Mouse (Mus musculus): ENCODE measurements around the gene Adgrl4. TPM values are rescaled to one million over a fixed set of nuclear protein-coding genes. Genes with fewer than 3 reads are reported as not detected.

The Adgrl4 gene
- total RNA-seq, 1 experiment, result 0.80 TPM

DNA sequence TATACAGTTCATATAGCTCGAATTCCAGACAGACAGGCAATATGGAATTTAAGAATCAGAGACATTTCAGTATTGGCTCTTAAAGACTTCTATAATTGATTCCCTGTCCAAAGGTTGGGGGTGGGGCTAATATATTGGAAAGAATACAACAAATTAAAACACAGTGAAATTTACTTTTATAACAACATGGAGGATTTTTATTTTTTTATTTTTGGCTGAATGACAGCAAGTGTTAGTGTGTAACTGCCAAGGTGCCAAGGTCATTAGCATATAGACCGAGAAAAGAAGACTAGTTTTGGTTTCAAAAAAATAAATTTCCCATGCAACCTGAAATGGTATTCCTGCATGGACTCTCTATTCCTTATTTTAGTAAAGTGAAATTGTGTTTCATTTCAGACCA lies 26.7 kb upstream of the Adgrl4 start:
- no peak overlapping the region for H3K27ac ChIP-seq (ENCODE audit: insufficient read depth, low read depth, low read length, poor library complexity, severe bottlenecking)
- no peaks in the 10 kb centered on the region for H3K4me1 ChIP-seq (ENCODE audit: control insufficient read depth in 2 of 2, insufficient read depth in 2 of 2, low read length in 2 of 2, poor library complexity in 1 of 2)
- no peak for DNase-seq (ENCODE audit: low read depth, low spot score)
- H3K4me3 ChIP-seq (ENCODE audit: insufficient read depth in 1 of 2, low read depth in 1 of 2, low read length in 2 of 2, poor library complexity in 1 of 2, severe bottlenecking in 1 of 2), result no peak overlapping the region
- in situ Hi-C loops (cut with MboI; ENCODE audit: low sequenced_read_pairs in 2 of 2, unreplicated experiment in 2 of 2), result no loop called here
- no peaks in the 10 kb centered on the region for H3K36me3 ChIP-seq (ENCODE audit: control insufficient read depth, insufficient read depth, low read length, poor library complexity, severe bottlenecking)
- H3K9ac ChIP-seq (ENCODE audit: insufficient read depth, low read depth, low read length, poor library complexity, severe bottlenecking), result no peak overlapping the region
- H3K9me3 ChIP-seq (ENCODE audit: control insufficient read depth, insufficient read depth, low read depth, low read length), result no peaks in the 10 kb centered on the region
- no peak for TF ChIP-seq ZNF384 (IDR thresholded peaks at IDR 0.05; ENCODE audit: low read depth, low read length)
- TF ChIP-seq MAFK (IDR thresholded peaks at IDR 0.05; ENCODE audit: insufficient read depth, low read depth, low read length), result no peak
- no peak for TF ChIP-seq ZC3H11A (IDR thresholded peaks at IDR 0.05; ENCODE audit: borderline replicate concordance, low read depth, low read length)
- TF ChIP-seq CHD2 (IDR thresholded peaks at IDR 0.05; ENCODE audit: low read depth, low read length), result no peak
- no peak for TF ChIP-seq HCFC1 (IDR thresholded peaks at IDR 0.05; ENCODE audit: borderline replicate concordance, insufficient read depth, low read length)

DNA sequence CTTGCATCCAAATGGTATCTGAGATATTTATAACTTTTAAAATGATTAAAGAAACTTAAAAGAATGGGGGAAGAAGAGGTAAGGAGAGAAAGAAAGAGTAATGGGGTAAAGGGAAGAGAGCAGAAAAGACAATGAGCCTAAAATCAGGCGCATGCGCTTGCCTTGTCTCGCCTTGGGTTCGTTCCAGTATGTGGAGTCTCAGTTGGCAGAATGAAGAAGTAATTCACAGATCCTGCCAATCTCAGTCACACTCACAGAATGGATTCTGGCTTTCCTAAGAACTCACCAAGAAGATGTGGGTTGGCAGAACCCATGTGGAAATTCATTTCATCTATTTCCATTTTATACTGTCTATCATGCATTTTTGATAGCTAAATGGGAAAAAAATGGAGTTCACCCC lies 26.2 kb upstream of the Adgrl4 start:
- Histone ChIP-seq H3K27ac (ENCODE audit: insufficient read depth, low read depth, low read length, poor library complexity, severe bottlenecking) (no peak overlapping the region), H3K36me3 (ENCODE audit: control insufficient read depth, insufficient read depth, low read length, poor library complexity, severe bottlenecking) (no peaks in the 10 kb centered on the region), H3K9me3 (ENCODE audit: control insufficient read depth, insufficient read depth, low read depth, low read length) (no peaks in the 10 kb centered on the region), H3K4me3 (ENCODE audit: insufficient read depth in 1 of 2, low read depth in 1 of 2, low read length in 2 of 2, poor library complexity in 1 of 2, severe bottlenecking in 1 of 2) (no peak overlapping the region), H3K9ac (ENCODE audit: insufficient read depth, low read depth, low read length, poor library complexity, severe bottlenecking) (no peak overlapping the region), H3K4me1 (ENCODE audit: control insufficient read depth in 2 of 2, insufficient read depth in 2 of 2, low read length in 2 of 2, poor library complexity in 1 of 2) (no peaks in the 10 kb centered on the region)
- no peak for DNase-seq (ENCODE audit: low read depth, low spot score)
- in situ Hi-C loops (cut with MboI; ENCODE audit: low sequenced_read_pairs in 2 of 2, unreplicated experiment in 2 of 2), result no loop called here
- TF ChIP-seq CHD2 (IDR thresholded peaks at IDR 0.05; ENCODE audit: low read depth, low read length), result no peak
- TF ChIP-seq ZC3H11A (IDR thresholded peaks at IDR 0.05; ENCODE audit: borderline replicate concordance, low read depth, low read length), result no peak
- TF ChIP-seq HCFC1 (IDR thresholded peaks at IDR 0.05; ENCODE audit: borderline replicate concordance, insufficient read depth, low read length), result no peak
- no peak for TF ChIP-seq MAFK (IDR thresholded peaks at IDR 0.05; ENCODE audit: insufficient read depth, low read depth, low read length)
- no peak for TF ChIP-seq ZNF384 (IDR thresholded peaks at IDR 0.05; ENCODE audit: low read depth, low read length)

DNA sequence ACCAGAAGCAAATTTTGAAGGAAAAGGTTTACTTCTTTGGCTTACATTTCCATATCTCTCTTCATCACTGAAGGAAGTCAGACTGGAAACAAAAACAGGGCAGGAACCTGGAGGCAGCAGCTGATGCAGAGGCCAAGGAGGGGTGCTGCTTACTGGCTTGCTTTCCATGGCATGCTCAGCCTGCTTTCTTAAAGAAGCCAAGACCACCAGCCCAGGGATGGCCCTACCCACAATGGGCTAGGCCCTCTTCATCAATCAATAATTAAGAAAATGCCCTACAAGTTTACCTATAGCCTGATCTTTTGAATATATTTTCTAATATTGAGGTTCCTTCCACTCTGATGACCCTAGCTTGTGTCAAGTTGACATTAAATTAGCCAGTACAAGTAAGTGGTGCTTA lies 20.8 kb upstream of the Adgrl4 start:
- Histone ChIP-seq H3K9ac (ENCODE audit: insufficient read depth, low read depth, low read length, poor library complexity, severe bottlenecking) (no peak overlapping the region), H3K9me3 (ENCODE audit: control insufficient read depth, insufficient read depth, low read depth, low read length) (no peaks in the 10 kb centered on the region), H3K4me1 (ENCODE audit: control insufficient read depth in 2 of 2, insufficient read depth in 2 of 2, low read length in 2 of 2, poor library complexity in 1 of 2) (no peaks in the 10 kb centered on the region), H3K4me3 (ENCODE audit: insufficient read depth in 1 of 2, low read depth in 1 of 2, low read length in 2 of 2, poor library complexity in 1 of 2, severe bottlenecking in 1 of 2) (no peak overlapping the region), H3K27ac (ENCODE audit: insufficient read depth, low read depth, low read length, poor library complexity, severe bottlenecking) (no peak overlapping the region), H3K36me3 (ENCODE audit: control insufficient read depth, insufficient read depth, low read length, poor library complexity, severe bottlenecking) (no peaks in the 10 kb centered on the region)
- in situ Hi-C loops (cut with MboI; ENCODE audit: low sequenced_read_pairs in 2 of 2, unreplicated experiment in 2 of 2), result no loop called here
- DNase-seq (ENCODE audit: low read depth, low spot score), result no peak
- TF ChIP-seq CHD2 (IDR thresholded peaks at IDR 0.05; ENCODE audit: low read depth, low read length) (no peak), HCFC1 (IDR thresholded peaks at IDR 0.05; ENCODE audit: borderline replicate concordance, insufficient read depth, low read length) (no peak), ZC3H11A (IDR thresholded peaks at IDR 0.05; ENCODE audit: borderline replicate concordance, low read depth, low read length) (no peak), ZNF384 (IDR thresholded peaks at IDR 0.05; ENCODE audit: low read depth, low read length) (no peak)

DNA sequence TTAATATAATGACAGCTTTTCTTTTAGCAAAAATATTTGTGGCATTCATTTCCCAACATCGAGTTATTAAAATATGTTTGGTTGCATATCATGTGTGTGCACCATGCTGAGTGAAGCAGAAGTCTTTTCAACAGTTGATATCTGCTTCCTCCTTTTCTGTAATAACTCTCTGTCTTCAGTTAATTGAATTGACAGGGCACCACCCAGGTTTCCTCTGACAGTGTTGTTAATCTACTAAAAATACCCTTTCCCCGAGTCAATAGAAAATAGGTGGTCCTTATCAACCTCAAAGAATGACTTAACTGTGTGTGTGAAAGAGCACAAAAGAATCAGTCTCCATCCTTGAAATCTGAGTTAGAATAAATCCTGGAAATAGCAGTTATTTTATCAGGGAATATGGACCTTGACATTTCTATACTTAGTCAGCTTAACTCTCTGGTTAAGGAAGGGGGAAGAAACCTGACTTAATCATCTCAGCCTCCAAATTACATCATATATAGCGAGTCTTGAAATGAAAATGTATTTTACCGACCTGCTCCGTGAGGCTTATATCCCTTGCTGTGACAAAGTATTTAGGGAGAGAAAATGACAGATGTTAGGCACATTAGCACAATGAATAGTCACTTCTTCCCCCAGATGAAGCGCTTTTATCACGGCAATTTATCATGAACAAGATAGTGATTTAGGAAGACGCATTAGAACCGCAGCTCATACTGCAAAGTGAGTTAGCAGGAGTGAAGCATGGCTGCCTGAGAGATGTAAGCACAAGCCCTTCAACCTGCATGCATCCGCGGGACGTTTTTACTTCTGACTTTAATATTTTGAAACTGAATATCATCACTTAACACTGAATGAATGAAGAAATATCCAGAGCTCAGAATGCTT lies 19.8 kb upstream of the Adgrl4 start:
- Histone ChIP-seq H3K36me3 (ENCODE audit: control insufficient read depth, insufficient read depth, low read length, poor library complexity, severe bottlenecking) (no peaks in the 10 kb centered on the region), H3K9me3 (ENCODE audit: control insufficient read depth, insufficient read depth, low read depth, low read length) (no peaks in the 10 kb centered on the region), H3K27ac (ENCODE audit: insufficient read depth, low read depth, low read length, poor library complexity, severe bottlenecking) (no peak overlapping the region), H3K9ac (ENCODE audit: insufficient read depth, low read depth, low read length, poor library complexity, severe bottlenecking) (no peak overlapping the region), H3K4me1 (ENCODE audit: control insufficient read depth in 2 of 2, insufficient read depth in 2 of 2, low read length in 2 of 2, poor library complexity in 1 of 2) (no peaks in the 10 kb centered on the region), H3K4me3 (ENCODE audit: insufficient read depth in 1 of 2, low read depth in 1 of 2, low read length in 2 of 2, poor library complexity in 1 of 2, severe bottlenecking in 1 of 2) (no peak overlapping the region)
- no peak for DNase-seq (ENCODE audit: low read depth, low spot score)
- in situ Hi-C loops (cut with MboI; ENCODE audit: low sequenced_read_pairs in 2 of 2, unreplicated experiment in 2 of 2), result no loop called here
- TF ChIP-seq CHD2 (IDR thresholded peaks at IDR 0.05; ENCODE audit: low read depth, low read length) (no peak), MAFK (IDR thresholded peaks at IDR 0.05; ENCODE audit: insufficient read depth, low read depth, low read length) (no peak), ZNF384 (IDR thresholded peaks at IDR 0.05; ENCODE audit: low read depth, low read length) (no peak), HCFC1 (IDR thresholded peaks at IDR 0.05; ENCODE audit: borderline replicate concordance, insufficient read depth, low read length) (no peak), ZC3H11A (IDR thresholded peaks at IDR 0.05; ENCODE audit: borderline replicate concordance, low read depth, low read length) (no peak)
